Mouse (Mus musculus) layer of hippocampus, postnatal 10 days (tissue): ENCODE data around the gene Barhl2. TPM values are rescaled to one million over a fixed set of nuclear protein-coding genes. Genes with fewer than 3 reads are reported as not detected.

Source experiments
- DNase-seq, 2 experiments: peaks; one replicate each; pipeline ENCODE4 v3.0.0; 2021; ENCODE audit warnings: low spot score in 2 of 2
- long read RNA-seq: library from polyadenylated mRNA; stranded (forward); transcript quantifications from one replicate; pipeline ENCODE4 v2.0.0, GENCODE M21; 2023
- total RNA-seq, 2 experiments: library from RNA; stranded (reverse); gene quantifications; 2 replicates each; pipeline ENCODE4 v1.2.3; 2021

The Barhl2 gene
- total RNA-seq = under 1 TPM; 0.46 to 0.51 TPM
- long read RNA-seq = 0 reads

- DNase-seq = no peak
Observed at GRCm38 (mm10) chr5:106457986-106458476, at the start of gene Barhl2. TSS of gene Barhl2 (minus strand) at chr5:106458166.

GRCm38 (mm10) chr5:106506061-106506460 is 48.1 kb upstream of the Barhl2 start:
- DNase-seq = no peak

GRCm38 (mm10) chr5:106502684-106503545 is 44.9 kb upstream of the Barhl2 start:
- no peak for DNase-seq

GRCm38 (mm10) chr5:106502271-106502670 is 44.3 kb upstream of the Barhl2 start:
- no peak for DNase-seq

- DNase-seq = no peak
Observed at GRCm38 (mm10) chr5:106491771-106492170, 33.8 kb upstream of the Barhl2 start.

GRCm38 (mm10) chr5:106472105-106472500 is 14.1 kb upstream of the Barhl2 start:
- DNase-seq = no peak

GRCm38 (mm10) chr5:106471235-106472104 is 13.5 kb upstream of the Barhl2 start:
- DNase-seq = no peak

- no peak for DNase-seq
Observed at GRCm38 (mm10) chr5:106465129-106465790, 7.3 kb upstream of the Barhl2 start.

- DNase-seq = no peak
Observed at GRCm38 (mm10) chr5:106464336-106465128, 6.6 kb upstream of the Barhl2 start.

- peak in 1 of 2 experiments; percentile 34 for DNase-seq
Observed at GRCm38 (mm10) chr5:106463661-106464191, 5.8 kb upstream of the Barhl2 start.

GRCm38 (mm10) chr5:106461913-106462312 is 3.9 kb upstream of the Barhl2 start:
- peak in 1 of 2 experiments; percentile 61 for DNase-seq

- no peak for DNase-seq
Observed at GRCm38 (mm10) chr5:106461431-106461830, 3.5 kb upstream of the Barhl2 start.

GRCm38 (mm10) chr5:106460535-106460934 is 2.6 kb upstream of the Barhl2 start:
- no peak for DNase-seq

GRCm38 (mm10) chr5:106460001-106460511 is 2.1 kb upstream of the Barhl2 start:
- DNase-seq = no peak

GRCm38 (mm10) chr5:106459120-106459641 is 1.2 kb upstream of the Barhl2 start:
- no peak for DNase-seq

- DNase-seq = peak in 1 of 2 experiments; percentile 31
Observed at GRCm38 (mm10) chr5:106458477-106459119, 632 bp upstream of the Barhl2 start.

GRCm38 (mm10) chr5:106457111-106457925 is 648 bp downstream of the Barhl2 start:
- peak in 1 of 2 experiments; percentile 30 for DNase-seq

- no peak for DNase-seq
Observed at GRCm38 (mm10) chr5:106455984-106456383, 2.0 kb downstream of the Barhl2 start.
